Mouse (Mus musculus) urinary bladder, postnatal 14 days (tissue): ENCODE data around the gene Ccdc162.

Source experiments
- DNase-seq: peaks from one replicate; pipeline ENCODE4 v3.0.0; 2021; ENCODE audit warnings: low spot score

Ccdc162 gene

DNA sequence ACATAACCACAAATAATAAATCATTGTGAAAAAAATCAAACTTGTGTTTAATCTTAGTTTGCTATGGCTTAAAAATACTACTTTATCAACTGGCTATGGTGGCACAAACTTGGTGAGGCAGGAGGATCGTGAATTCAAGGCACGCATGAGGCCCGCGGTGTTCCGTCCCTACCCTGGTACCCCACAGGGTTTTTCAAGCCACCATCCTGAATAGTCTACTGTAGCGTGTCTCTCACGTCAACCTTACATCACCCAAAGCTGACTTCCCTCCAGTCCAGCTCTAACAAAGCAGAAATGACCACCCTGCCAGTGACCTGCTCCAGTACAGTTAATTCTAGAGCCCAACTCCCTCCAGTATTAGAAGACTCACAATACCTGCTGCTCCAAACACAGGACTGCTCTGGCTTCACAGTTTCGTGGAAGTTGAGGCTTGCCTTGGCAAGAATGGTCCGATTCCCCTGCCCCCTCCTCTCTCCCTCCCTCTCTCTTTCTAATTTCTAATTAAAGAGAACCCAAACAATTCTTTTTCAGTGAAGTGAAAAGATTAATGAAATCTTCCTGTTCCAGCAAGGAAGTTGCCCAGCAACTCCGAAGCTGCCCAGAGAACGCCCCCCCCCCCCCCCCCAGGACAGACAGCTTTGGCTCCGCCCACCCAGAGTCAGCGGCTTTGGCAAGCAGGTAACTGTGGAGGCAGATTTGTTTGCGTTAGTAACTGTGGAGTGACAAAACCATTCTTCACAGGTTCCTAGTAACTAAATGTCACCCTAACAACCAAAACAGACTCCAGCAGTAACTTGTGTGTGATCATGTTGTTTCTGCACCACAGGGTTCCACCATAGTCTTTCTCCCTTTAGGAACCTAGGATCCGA lies at the start of gene Ccdc162:
Gene Ccdc162 (minus strand): TSS at position 606 of the 869 bp plus-strand sequence.
- peak; percentile 14 for DNase-seq

DNA sequence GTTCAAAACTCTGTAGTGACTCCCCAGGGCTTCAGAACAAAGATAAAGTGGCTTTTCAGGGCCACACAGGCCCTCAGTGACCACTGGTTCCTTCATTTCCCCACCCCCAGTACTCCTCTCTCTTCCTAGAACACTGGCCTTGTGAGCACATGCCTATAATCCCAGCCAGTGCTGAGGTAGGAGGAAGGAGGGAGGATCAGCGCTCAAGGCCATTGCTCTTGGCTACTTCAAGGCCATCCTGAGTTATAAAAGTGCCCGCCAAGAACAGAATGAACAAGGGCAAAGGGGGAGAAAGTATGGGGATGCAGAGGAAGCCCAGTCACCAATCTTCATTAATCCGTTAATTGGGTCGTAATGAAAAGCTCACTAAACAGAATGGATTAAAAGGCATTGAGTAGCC lies 49.2 kb upstream of the Ccdc162 start:
- DNase-seq: no peak

DNA sequence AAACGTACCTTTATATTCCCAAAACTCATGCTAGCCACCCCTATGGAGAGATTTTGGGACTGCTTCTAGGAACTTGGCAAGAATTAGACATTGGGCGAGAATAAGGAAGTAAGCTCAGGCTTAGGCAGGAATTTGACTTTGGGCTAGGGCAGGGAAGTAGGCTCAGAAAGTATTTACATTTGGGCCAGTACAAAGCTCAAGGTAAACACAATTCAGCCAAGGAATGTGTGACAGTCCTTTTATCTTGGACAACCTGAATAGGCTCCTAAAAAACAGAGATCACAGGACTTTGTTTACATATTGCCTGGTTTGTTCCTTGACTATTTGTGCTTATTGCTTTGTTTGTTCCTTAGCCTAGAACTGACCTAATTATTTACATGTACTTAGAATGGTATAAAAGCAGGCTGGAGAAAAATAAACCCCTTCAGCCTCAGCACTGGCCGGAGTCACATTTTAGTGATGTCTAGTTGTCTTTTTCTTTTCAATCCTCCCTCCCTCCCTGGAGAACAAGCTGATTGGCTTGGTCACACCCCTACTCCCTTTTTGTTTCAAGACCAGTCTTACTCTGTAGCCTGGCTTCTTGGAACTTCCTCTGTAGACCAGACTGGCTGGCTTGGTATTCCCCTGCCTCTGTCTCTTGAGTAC lies 47.4 kb upstream of the Ccdc162 start:
- DNase-seq: no peak

DNA sequence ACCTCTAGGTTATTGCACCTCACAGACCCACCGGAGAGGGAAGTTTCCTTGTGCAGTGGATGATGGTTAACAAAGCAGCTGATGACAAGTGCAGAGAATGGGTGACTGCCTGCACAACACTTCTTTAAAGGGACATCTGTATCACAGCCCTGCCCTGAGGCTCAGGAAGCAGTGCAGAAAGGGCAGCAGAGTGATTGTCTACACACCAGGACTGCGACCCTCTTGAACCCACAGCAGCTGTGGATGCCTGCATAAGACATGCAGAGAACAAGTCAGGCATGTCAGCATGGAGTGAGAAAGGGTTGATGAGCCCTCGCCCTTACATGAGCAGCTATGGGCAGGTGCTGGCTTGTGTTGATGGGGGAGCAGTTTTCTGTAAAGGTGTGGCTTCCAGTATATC lies 44.4 kb upstream of the Ccdc162 start:
- DNase-seq: no peak

DNA sequence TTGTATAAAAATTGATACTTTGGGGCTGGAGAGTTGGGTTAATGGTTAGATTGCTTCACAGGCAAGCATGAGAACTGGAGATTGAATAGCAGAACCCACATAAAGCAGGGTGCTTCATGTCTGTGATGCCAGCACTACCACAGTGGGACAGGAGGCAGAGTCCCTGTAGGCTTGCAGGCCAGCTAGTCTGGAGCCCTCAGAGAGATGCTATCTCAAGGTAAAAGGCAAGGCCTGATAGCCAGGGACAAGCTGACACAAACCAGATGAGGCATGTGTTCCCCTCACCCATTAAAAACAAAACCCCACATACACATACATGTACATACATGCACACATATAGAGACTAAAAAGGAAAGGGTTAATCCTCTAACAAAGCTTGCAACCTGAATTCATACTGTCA lies 41.6 kb upstream of the Ccdc162 start:
- DNase-seq: no peak

DNA sequence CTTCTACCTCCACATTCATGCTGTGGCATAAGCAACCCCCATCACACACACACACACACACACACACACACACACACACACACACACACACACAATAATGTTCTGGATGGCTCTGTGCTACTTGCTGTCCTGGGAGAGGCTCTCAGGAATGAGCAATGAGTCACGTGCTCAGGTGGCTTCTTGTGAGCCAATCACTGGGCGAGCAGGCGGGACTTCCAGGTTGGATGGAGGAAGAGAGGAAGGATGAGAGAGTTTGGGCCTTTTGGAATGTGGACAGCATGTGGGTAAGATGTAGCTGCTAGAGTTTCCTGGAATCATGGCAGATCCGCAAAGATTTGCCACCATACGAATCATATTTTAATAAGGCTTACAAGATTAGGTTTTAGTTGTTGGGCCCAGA lies 40.8 kb upstream of the Ccdc162 start:
- DNase-seq: no peak

DNA sequence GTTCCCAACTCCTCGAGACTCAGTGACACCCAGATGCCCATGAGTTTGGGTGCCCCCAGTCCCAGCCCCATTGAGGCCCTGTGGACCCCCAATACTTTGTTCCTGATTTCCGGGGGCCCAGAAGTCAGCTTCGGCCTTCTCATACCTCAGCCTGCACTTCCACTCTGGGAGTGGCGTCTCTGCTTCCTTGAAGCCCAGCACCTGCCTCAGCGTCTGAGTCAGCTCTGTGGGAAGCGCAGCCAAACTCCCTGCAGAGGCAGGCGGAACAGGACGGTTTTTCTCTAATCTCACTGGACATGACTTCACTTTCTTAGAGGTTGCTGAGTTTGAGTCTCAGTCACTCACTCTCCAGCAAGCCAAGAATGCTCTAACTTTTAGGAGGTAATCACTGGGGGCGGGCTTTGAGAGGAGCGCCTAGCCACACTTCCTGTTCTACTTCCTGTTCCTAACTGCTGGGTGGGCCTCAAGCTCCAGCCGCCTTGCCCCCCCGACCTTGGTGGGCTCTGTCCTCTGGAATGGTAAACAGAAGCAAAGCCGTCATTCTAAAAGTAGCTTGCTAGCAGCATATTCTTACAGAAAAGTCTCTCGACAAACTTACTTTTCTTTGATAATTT lies 35.5 kb upstream of the Ccdc162 start:
- DNase-seq: no peak

DNA sequence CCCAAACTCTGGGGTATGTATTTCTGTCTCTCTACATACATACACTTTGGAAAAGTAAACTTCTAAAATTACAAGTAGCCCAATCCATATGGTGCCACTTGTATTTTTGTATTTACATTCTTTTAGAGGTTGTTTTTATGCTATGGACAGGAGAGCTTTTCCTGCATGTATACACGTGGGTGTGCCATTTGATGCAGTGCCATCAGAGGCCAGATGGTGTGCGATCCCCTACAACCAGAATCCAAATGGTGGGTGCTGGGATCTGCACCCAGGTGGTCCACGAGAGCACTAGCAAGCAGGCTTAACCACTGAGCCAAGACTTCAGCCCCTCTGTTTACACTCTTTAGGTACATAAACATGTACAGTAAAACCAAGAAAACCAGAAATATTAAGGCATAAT lies 32.9 kb upstream of the Ccdc162 start:
- no peak for DNase-seq

DNA sequence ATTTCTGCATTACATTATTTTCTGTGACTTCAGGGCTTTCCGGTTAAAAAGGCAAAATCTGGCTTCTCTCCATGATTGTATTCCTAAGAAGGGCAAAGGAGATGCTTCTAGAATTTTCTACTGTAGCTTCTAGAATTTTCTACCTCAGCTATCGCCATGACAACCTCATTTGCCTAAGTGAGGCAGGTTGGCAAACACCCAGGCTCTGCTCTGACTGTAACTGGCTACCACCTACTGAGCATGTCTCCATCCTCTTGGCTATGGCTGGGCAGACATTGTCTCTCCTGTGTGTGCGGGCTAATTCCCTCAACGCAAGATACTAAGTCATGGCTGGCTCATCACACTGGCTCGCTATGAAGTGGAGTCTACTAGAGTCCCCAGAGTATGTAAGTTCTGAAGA lies 30.1 kb upstream of the Ccdc162 start:
- DNase-seq: no peak

DNA sequence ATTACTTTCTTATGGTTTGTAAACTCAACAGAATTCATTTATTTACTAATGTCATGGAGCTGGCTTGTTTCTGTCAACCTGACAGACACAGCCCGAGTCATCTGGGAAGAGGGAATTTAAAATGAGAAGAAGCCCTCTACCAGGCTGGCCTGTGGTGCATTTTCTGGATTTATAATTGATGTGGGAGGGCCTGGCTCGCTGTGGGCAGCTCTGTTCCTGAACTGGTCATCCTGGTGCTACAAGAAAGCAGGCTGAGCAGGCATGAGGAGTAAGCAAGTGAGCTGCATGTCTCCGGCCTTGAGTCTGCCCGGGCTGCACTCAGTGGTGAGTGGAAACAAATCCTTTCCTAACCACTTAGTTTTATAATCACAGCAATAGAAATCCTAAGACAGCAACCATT lies 27.6 kb upstream of the Ccdc162 start:
- no peak for DNase-seq

DNA sequence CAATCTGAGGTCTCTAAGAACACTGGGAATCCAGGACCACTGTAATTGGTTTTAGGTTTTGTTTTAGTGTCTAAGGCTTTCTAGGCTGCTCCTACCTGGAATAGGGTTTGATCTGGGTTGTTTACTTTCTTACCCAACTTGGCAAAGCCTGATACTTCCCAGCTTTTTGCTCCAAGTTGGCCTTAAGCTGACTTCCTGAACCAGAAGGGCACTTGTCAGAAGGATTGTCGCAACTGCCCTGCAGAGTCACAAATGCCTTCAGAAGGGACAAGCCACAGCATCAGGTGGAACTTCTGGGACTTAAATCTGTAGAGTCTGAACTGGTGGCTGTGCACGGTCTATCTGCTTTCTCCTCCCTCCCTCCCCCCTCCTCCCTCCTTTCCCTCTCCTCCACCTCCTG lies 23.8 kb upstream of the Ccdc162 start:
- DNase-seq: no peak

DNA sequence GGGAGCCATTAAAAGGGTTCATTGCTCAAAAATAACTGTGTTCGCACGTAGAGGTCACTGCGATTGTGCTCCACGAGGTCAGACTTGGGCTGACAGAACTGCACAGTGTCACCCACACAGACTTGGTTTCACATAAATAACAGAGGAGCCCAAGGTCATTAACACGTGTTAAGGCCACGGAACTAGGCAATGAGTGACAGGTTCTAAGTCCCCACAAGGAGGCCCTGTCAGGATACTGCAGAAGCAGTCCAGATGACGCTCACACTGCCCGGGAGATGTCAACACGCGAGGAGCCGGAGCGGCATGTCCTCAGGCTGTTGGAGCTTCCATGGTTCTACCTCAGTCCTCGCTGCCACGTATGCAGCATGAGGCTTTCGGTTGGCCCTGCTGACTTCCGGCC lies 20.8 kb upstream of the Ccdc162 start:
- DNase-seq: no peak

DNA sequence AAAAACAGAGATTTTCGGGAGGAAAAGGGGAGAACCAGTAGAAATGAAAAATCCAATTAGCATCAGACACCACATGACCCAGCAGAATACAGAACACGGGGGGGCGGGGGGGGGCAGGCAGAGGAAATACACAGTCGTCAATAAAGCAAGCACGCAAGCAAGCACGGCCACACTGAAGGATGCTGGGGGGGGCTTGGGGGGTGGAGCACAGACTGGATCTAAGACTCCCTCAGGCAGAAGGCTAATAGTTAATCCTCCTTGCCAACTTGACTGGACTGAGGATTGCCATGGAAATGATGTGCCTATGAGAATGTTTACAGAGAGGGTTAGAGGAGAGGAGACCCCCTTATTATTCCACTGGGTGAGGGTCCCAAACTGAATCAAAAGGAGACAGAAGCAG lies 19.0 kb upstream of the Ccdc162 start:
- DNase-seq: no peak

DNA sequence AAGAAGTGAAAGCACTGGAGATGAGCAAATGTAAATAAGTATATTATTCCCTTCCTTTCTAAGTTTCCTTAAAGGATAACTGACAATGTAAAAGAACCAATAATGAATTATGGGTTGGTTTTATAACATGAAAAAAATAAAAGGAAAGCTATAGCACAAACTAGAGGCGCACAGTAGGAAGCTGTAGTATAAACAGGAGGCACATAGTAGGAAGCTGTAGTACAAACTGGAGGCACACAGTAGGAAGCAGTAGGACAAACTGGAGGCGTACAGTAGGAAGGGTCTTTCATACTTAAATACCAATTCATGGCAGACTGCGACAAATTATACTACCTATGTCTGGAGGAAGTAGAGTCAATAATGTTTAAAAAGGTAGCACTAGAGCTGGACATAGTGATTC lies 16.8 kb upstream of the Ccdc162 start:
- DNase-seq: no peak

DNA sequence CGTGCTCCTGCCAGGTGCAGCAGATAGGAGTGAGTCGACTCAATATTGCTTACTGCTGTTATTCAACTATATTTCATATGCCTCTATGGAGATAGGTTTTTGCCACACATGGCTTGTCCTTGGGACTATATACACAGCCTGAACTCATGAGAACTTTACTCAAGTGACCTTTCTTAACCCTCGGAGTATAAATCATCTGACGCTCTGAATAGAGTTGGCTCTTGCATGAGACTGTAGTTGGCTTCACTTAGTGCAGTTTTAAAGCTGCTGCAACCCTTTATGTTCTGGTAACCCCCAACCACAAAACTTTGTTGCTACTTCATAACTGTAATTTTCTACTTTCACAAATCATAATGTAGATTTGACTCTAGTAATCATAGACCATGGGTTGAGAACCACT lies 15.5 kb upstream of the Ccdc162 start:
- DNase-seq: no peak

DNA sequence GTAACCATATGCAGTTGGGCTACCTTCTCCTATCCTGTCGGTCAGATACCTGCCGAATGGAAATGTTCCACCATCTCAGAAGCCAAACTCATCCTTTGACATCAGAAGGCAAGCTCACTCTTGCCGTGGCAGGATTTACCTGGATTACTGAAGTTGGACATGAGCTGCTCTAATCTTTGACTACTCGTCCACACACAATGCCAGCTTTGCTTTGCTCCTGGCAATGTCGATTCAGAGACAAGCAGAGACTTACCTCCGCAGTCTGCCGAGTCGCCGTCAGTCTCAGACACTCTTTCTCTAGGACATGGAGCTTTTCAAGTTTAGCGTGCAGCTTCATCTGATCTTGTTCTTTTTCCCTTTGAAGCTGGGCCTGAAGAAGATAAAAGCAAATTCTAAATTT lies 14.3 kb upstream of the Ccdc162 start:
- DNase-seq: no peak

DNA sequence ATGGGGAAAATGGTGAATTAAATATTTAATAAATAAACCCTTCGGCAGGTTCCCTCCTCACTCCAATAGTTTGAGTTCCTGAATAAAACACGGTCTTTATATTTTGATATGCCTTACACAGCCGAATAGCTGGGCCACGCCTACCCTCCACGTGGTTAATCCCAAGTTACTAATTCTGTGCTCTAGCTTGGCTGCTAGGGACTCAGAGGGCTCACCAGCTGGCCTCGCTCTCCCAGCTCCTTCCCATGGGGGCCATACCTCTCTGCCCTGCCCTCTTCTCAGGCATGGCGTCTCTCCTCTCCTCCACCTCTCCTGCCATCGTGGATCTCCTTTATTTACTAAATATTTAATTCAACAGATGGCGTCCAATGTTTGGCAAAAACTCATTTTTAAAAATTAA lies 9.8 kb upstream of the Ccdc162 start:
- no peak for DNase-seq

DNA sequence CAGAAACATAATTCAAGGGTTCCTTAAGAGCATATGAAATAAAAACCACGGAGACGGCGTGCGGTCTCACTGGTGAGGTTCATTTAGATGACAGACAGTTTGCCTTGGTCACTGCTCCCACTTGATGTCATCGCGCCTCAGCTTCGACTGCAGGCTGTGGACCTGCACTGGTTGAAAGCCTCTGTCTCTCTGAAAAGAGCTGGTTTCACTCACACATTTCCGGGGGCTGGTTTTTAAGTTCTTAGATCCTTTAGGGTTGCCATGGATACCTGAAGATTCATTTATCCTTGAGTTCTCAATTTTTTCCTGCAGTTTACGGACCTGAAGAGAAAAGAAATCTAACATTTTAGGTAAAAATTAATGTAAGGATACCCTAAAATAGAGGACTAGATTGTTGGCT lies 3.2 kb upstream of the Ccdc162 start:
- no peak for DNase-seq

DNA sequence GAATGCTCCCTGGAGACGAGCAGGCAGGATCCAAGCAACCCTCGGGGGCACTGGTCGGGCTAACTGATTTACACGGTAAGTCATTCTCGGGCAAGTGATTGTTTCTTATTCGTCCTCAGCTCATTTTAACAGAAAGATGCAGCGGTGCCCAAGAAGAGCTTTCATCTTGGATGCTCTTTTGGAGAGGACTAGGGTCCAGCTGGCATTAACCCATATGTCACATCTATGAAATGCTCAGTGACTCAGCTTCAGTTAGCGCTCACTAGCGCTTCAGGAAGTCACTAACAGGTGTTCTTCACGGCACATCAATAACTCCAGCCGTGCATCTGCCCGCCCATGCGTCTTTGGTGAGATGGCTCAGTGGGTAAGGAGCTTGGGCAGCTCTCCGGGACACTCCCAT lies 877 bp downstream of the Ccdc162 start:
- DNase-seq: no peak

DNA sequence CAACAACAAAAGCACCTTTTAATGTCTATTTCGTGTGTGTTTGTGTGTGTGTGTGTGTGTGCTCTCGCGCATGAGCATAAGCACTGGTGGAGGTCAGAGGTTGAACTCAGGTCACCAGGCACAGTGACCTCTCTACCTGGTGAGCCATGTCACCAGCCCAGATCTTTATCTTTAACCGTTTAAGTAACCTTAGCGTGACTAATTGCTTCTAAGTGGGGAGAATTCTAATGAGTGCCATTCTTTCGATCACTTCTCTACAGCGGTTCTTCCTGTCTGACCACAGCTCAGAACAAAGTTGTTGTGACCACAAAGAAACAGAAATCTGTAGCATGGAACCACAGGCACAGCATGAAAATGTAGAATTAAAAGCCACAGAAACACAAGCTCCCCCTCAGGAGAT lies 5.0 kb downstream of the Ccdc162 start:
- DNase-seq: no peak

DNA sequence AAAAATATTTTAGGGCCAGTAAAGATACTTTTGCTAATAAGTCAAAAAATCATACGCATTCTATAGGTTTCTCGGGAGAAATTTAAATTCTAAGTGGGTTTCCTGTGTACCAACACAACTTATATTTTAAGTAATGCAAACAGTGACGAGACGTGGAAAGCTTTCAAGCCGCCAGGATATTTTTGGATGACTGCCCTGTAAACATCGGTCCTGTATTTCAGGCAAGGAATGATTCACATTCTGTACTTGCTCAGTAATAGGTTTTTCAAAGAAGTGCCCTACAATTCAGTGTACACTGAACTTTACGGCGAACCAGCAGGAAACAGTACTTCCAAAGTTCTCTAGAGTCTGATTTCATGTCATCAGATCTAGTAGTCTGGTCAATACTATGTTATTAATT lies 5.7 kb downstream of the Ccdc162 start:
- DNase-seq: no peak

DNA sequence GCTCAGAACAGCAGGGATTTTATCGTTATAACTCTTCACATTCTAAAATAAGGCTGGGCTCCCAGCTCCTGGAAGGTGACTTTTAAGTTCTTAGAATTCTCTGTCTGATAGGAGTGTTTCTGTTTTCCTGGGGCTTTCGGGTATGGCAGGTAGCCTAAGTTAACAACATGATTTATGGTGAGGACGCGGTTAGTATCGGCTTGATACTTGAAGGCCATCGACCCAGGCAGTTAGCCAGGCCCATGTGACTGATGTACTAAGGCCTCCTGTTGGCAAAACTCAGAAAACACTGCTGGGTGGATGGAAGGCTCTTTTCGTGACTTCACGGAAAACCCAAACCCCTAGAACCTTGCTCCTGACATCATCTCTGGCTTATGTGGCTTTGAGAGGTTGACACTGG lies 7.1 kb downstream of the Ccdc162 start:
- no peak for DNase-seq

DNA sequence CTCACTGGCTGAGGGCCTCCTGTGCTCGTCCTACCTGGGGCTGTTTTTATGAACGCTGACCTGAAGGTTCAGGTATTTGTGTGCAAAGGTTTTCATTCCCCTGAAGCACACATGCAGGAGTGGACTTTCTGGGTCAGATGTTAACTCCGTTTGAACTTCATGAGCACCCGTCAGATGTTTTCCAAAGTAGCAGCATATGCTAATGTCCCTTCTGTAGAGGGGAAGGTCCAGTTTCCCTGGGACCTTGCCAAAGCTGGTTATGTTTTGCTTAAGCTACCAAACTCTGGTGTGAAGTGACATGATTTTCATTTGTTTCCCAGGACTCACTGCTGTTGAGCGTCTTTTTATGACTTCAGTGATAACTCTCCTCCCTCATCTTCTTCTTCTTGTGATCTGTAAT lies 16.8 kb downstream of the Ccdc162 start:
- no peak for DNase-seq
